Mouse (Mus musculus): ENCODE measurements around the gene Pih1d1.
A peak's percentile ranks its signal among the peaks of the same experiment; 100 is the strongest.
"Not testable (repeated sequence)": the region's sequence is repeated elsewhere in the genome, so short reads cannot be mapped to it uniquely, and the experiment has no call there.

The Pih1d1 gene

DNA sequence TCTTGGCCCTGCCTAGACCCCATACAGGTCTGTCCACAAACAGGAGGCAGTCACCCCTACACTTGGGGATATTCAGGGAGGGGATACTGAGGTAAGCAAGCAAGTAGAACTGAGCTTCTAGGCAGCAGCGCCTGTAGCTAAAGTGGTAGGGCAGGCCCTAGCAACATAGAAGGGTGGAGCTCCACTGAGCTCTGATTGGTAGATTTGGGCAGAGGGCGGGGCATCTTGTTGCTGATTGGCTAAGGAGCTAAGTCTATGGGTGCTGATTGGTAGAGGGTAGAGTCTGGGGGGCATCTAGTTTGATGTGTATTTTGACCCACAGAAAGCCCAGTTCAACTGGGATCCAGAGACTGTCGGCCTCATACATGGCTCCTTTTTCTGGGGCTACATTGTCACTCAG, 15.4 kb downstream of the Pih1d1 start:
- peak; percentile 66 for DNase-seq

DNA sequence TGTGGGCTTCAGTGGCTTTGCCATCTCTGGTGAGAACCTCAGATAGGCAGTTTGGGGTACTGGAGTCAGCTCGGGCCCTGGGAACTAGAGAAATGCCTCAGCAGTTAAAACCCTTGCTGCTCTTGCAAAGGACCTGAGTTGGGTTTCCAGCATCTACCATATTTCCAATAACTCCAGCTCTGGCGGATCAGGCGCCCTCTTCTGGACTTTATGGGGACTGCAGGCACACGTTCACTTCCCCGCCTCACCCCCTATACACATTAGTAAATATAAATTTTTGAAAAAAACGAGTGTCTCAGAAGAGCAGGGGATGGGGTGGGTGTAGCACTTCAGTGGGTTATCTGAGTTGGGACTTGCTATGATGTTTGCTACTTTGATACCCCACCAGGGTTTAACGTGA, 18.9 kb downstream of the Pih1d1 start:
- DNase-seq, result no peak

DNA sequence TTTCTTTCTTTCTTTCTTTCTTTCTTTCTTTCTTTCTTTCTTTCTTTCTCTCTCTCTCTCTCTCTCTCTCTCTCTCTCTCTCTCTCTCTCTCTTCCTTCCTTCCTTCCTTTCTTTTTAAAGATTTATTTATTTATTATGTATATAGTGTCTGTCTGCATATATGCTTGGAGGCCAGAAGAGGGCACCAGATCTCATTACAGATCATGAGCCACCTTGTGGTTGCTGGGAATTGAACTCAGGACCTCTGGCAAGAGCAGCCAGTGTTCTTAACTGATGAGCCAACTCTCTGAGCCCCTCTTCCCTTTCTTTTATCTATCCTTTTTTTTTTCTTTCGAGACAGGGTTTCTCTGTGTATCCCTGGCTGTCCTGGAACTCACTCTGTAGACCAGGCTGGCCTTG, 19.7 kb downstream of the Pih1d1 start:
- not testable (repeated sequence) for DNase-seq

DNA sequence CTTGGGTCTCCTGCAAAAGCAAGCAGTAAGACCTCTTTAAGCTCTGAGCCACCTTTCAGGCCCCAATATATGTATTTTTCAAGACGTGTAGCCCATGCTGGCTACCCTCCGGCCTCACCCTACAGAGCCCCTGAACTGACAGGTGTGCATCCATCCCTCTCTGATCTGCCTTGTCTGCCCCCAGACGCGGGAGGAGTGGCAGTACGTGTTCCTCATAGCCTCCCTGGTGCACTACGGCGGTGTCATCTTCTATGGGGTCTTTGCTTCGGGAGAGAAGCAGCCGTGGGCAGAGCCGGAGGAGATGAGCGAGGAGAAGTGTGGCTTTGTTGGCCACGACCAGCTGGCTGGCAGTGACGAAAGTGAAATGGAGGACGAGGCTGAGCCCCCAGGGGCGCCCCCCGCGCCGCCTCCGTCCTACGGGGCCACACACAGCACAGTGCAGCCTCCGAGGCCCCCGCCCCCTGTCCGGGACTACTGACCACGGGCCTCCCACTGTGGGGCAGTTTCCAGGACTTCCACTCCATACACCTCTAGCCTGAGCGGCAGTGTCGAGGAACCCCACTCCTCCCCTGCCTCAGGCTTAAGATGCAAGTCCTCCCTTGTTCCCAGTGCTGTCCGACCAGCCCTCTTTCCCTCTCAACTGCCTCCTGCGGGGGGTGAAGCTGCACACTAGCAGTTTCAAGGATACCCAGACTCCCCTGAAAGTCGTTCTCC, 20.6 kb downstream of the Pih1d1 start:
- DNase-seq, result no peak

DNA sequence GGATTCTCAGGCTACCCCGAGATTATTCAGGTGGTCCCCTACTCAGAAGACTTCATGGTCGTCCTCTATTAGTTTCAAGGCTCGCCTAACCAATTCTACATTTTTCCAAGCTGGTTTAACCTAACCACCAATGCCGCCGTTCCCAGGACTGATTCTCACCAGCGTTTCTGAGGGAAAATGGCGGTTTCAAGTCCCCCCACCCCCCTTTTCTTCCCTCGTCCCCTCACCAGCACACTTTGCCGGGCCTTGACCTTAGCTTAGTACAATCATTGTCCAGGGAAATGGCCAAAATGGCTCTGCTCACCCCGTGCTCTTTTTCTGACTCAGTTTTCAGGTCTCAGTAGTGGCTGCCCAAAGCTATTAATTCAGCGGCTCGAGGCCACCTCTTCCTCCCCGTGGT, 21.3 kb downstream of the Pih1d1 start:
- no peak for DNase-seq

DNA sequence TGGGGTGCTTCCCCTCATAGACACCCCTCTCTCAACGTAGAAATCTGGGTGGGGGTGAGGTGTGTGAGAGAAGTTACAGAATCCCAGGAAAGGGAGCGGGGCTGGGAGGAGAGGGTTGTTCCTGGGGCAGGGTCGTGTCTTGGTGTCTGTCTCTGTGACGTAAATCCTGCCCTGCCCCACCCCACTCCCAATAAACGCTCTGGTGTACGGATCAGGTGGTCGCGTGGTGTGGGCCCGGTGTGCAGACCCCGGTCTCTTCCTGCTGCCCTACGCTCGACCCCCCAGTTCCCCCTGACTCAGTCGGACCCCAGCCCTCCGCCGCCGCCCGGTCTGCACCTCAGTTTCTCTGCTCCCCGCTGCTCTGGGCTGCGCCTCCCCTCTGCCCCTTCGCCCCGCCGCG, 21.8 kb downstream of the Pih1d1 start:
- DNase-seq, result no peak

DNA sequence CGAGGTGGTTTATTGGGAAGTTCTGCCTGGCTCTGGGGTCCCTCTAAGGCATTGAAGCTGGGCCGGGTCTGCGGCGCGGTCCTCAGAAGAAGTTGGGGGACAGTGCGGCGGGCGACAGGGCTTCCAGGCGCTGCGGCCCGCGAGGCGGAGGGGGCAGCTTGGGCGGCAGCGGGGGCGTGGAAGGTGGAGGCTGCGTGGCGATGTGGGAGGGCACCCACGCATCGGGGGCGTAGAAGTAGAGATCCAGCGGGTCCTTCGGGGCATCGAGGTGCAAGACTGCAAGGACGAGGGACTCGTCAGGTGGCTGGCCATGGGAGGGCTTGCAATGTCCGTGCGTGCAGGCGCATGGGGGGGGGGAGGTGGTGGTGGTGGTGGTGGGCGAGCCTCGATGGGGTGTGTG, 22.3 kb downstream of the Pih1d1 start:
- DNase-seq, result no peak

DNA sequence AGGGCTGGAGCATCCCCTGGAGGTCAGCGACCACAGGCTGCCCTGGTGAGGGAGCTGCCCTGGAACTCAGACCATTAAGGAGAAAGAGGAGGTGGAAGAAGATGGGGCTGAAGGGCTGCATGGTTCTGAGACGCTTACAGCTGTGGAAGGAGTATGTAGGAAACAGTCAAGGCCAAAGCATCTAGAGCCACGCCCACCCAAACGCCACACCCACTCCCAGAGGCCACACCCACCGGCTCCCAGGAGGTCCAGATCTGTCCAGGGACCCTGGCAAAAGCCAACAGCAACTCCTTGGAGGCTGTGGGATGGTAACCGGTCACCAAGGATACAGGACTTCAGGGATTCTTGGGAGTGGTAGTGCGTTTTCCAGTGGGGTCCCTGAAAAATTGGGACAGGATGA, 24.4 kb downstream of the Pih1d1 start:
- DNase-seq, result no peak

DNA sequence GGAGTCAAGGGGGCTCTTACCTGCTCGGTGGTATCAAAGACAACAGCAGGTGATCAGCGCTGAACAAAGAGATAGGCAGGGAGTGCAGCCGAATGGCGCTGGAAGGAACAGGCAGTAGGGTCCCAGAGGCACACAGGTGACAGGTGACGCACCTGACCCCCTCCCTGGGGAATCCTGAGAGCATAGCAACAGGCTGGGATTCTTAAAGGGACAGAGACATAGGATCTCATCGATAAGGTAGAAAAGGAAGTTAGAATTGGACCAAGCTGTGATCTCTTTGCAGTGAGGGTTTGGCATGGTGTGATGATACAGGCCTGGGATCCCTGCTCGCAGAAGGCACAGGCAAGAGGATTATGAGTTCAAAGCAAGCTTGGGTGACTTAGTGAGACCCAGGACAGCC, 25.4 kb downstream of the Pih1d1 start, which contains the start of gene Gfy:
TSS of gene Gfy (minus strand) at position 101 of the 400 bp plus-strand sequence.
- no peak for DNase-seq

DNA sequence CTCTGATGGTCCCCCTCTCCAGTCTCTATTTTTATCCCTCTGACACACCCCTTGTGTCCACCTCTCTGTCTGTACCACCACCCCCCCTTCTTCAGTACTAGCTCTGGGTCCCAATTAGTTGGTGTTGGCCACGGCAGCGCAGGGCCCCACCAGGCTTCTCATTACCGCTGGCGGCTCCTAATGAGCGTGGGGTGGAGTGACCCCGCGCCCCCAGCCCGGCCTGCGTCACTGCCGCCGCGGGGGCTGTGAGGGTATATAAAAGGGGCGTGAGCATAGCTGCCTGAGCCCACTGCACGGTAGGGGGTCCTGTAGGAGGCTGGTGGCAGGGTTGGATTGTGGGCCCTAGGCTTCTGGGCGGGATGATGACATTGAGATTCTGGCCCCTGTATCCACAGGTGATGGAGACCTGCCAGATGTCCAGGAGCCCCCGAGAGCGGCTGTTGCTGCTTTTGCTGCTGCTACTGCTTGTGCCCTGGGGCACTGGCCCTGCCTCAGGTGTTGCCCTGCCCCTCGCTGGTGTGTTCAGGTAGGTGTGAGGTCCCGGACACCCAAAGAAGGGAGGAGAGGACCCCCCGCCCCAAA, 26.9 kb downstream of the Pih1d1 start, which contains the start of gene Pth2:
TSS of gene Pth2 (plus strand) at position 100 of the 582 bp plus-strand sequence.
- no peak for DNase-seq

DNA sequence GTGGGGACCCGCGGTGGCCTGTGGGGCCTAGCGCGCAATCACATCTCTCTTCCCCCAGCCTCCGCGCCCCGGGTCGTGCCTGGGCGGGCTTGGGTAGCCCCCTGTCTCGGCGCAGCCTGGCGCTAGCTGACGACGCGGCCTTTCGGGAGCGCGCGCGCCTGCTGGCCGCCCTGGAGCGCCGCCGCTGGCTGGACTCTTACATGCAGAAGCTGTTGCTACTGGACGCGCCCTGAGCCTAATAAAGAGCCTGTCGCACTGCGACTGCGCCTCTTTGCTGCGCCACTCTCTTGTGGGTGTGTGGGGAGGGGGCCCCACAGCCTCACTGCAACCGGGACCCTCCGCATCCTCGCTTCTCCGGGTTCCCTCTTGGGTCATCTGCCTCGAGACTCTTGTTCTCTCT, 27.4 kb downstream of the Pih1d1 start:
- DNase-seq, result no peak

DNA sequence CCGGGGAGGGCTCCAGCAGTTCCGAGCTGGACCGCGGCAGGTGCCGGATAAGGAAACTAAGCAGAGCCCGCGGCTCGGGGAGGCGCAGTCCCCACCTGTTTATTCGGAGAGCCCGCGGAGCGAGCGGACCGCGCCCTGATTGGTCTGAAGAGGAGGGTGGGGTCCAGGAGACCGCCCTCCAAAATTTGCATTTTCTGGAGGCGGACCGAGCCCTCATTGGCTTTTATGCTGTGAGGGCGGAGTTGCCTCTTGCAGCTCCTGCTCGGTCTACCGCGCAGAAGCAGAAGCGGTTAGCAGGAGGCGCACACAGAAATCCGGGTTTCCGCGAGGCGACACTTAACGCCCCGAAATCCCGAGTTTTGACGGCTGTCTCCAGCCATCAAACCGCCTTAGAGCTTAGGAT, 28.1 kb downstream of the Pih1d1 start:
- peak; percentile 85 for DNase-seq

DNA sequence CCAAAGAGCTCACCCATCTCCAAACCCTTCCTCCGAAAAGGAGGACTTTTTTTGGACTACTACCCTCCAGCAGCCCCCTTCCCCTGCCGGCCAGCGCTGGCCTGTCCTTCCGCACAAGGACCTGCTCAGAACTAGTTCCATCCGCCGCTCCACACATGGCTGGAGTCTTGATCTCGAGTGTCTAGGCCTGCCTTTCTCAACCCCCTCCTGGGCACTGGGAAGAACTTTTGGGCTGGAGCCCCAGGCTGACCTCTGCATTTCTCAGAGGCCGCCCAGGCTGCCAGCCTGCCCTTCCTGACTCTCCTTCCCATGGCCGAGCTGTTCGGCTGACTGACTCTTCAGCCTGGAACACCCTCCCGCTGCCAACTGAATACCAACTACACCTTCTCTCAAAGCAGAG, 28.5 kb downstream of the Pih1d1 start:
- DNase-seq, result no peak

DNA sequence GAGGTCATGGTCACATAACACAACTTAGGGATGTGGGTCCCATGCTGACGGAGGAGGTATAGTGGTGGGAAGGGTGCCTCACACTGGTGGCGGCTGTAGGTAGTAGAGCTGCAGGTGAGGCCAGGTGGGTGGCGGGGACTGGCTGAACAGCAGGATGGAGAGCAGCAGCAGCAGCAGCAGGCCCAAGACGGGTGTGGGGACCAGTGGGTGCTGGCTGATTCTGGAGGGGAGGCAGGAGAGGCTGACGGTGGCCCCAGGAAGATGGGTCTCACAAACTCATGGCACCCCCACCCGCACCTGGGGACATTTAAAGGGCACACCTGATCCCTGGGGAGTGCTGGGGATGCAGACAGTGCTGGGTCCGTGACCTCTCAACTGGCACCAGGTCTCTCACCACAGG, 29.6 kb downstream of the Pih1d1 start:
- DNase-seq, result no peak

DNA sequence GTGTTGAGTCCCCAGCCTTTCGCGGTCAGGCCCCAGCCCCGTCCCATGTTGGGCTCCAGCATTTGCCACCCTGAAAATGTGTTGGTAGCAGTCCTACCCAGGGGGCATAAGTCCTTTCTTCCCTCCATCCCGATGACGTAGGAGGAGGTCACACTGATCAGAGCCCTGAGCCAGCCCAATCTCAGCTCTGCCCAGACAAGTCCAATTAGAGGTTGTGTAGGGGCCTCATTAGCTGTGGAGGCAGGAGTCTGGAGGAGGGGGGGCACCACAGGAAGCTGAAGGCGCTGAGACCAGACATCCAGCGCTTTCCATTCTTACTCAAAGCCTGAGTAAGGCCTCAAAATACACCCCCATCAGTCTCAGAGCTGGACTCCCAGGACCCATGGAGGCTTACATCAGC, 31.8 kb downstream of the Pih1d1 start:
- DNase-seq, result no peak

DNA sequence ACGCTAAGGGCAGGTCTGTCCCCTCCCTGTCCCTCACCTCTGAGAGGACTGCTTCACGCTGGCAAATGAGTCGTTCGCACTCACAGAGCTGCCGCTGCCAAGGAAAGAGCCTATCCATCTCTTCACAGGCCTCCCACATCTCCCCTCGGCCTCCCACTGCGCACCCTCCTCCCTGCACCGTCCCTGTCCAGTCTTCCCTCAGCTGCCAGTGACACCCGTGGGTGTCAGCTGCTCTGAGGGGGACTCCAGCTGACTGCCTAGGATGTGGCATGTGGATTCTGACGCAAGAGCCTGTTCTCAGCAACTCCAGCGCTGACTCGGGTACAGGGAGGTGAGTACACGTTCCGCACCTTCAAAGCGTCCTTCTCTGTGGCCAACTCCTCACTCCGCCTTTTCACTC, 35.5 kb downstream of the Pih1d1 start:
- DNase-seq, result peak; percentile 65

DNA sequence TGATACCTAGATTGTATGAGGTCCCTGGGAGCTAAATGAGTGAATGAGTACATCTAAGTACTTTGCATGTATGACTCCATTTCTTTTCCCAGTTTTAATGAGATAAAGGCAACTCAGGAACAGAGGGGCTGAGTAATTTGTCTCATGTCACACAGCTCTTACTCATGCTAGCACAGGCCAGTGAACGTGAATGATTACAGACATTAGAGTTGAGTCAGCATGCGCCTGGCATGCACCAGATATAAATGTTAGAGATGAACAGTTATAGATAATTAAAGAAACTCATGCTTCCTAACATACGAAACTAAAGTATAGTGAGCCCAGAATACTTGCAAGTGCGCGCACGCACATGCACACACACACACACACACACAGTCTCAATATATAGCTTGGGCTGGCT, 36.1 kb downstream of the Pih1d1 start:
- no peak for DNase-seq

DNA sequence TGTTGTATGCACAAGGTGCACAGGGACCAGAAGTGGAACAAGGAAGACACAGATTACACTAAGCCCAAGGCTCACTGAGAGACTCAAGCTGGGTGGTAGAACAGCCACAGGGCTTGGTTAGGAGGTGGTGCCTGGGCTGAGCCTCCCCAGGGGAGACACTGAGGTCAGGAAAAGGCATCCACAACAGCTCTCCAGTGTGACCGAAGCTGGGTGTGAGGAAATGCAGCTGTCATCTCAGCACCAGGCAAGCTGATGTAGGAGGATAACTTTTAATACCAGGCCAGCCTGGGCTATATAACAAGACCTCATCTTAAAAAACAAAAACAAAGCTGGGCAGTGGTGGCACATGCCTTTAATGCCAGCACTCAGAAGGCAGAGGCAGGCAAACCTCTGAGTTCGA, 37.1 kb downstream of the Pih1d1 start:
- DNase-seq, result no peak

DNA sequence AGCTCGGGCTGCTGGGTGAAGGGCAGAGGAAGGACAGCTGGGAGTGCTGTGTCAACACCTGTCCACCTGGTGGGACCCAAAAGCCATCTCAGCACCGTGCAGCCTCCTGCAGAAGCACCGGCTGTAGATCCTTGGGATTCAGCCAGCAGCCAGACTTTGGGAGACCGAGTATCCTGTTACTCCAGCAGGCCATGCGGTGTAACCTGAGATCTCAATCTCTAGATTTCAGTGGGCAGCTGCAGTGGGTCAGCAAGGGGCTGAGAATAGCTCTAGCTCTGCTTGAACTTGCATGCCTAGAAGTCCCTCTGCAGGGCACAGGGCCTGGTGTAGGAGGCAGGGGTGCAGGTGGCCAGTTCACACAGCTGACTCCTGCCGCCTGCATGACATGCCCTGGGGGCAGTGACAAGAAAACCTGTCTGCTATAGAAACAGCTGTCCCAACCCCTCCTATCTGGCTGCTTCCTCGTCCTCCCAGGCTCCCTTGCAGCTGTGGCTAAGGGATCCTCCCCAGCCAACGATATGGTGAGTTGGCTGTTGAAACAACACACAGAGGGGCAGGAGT, 37.8 kb downstream of the Pih1d1 start:
- no peak for DNase-seq

DNA sequence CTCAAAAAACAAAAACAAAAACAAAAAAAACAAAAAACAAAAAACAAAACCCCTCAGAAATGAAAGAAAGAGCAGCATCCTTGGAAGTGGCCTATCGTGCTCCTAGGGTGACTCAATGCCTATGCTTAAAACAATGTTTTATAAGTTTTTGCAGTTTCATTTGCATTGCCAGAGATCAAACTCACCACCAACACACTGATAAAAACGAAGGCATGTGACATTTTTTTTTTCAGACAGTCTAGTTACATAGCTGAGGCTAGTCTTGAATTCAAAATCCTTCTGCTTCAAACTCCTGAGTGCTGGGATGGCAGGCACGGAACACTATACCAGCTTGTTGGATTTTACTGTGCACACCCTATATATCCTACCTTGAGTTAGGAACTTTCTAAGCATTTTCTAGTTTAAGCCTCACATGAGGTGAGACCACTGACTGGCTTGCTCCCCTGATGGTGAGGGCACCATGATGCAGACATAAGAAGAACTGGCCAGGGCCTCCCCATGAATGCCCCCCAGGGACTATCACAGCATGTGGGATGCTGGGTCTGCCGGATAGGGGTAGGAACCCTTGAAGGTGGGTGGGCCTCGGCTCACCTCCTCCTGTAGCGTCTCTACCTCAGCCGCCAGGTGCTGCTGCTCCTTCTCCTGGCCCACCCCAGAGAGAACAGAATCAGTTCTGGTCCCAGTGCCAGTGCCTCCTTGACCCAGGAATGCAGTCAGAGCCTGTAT, 38.6 kb downstream of the Pih1d1 start:
- no peak for DNase-seq

DNA sequence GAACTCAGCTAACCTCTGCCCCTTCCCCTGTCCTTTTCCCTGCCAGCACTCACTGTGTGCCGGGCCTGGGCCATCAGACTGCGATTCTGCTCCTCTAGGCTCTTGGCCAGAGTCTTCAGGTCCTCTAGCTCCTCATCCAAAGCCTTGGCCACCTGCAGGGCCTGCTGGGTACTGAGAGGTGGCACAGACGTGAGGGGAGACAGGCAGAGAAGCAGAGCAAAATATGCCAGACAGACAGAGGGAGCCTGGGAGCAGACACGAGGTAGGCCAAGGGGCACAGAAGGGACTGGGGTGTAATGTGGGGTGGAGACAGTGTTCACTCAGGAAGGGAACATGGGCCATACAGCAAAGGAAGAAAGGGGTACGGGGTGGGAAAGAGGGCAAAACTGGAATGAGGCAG, 39.3 kb downstream of the Pih1d1 start:
- no peak for DNase-seq

DNA sequence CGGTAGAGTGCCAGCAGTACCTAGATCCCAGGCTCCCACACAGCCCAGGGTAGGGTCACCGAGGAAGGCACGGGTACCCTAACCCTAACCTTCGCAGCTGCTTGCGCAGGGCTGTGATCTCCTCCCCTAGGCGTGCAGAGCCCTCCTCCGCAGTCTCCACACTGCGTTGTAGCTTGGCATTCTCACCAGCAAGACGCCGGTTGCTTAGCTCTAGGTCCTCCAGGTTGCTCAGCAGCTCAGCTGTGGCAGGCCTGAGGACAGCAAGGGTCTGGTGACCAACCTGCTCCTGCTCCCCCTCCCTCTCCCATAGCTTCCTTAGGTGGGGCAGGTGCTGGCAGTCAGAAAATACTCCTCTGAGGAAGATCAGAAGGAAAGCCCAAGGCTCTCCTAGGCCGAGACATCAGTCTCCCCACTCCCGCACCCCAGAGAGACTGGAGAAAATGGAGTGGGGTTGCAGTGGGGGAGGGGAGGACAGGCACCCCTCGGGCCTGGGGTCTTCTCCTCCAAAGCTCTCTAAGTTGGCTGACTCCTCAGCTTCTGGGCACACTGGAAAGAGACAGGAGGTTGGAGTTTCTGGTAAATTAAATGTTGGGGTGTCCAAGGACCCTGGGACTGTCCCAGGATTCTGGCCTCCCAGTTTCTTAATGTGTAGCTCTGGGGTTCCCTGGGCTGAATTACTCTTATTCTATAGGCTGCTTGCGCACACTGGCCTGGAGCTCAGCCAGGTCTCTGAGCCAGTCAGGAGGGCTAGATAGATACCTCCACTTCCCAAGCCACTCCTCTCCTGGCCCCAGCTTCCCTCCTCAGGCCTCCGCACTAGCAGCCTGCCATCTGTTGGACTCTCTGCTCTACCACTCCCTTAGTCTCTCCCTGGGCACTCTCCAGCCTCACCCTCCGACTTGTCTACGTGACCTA, 40.0 kb downstream of the Pih1d1 start:
- DNase-seq, result no peak

Measured in right cerebral cortex, postnatal 25 days (tissue).